Mouse (Mus musculus): ENCODE results near the gene Cacna1d. TPM values are rescaled to one million over a fixed set of nuclear protein-coding genes. Genes with fewer than 3 reads are reported as not detected.

Gene Cacna1d
- polyA plus RNA-seq, 1 experiment from 2014 or later, result 5.6 TPM

GRCm38 (mm10) chr14:30510214-30510763 is 19.0 kb upstream of the Cacna1d start:
- no peaks in the 10 kb centered on the region for H3K9me3 ChIP-seq
- no peak overlapping the region for H3K4me2 ChIP-seq (replicated peaks)
- H3K4me3 ChIP-seq (replicated peaks), result no peak overlapping the region
- H3K4me1 ChIP-seq (replicated peaks), result no peaks in the 10 kb centered on the region
- ATAC-seq, result no peak
- H3K36me3 ChIP-seq, result peaks cover 66% of the 10 kb centered on the region
- H3K27ac ChIP-seq, result no peak overlapping the region
- H3K9ac ChIP-seq (replicated peaks), result no peak overlapping the region
- H3K27me3 ChIP-seq, result no peaks in the 10 kb centered on the region
- WGBS, result 95% methylated on average over 6 of the region's 6 CpGs

GRCm38 (mm10) chr14:30504990-30505389 is 13.7 kb upstream of the Cacna1d start:
- Histone ChIP-seq H3K27ac (no peak overlapping the region), H3K4me2 (replicated peaks) (no peak overlapping the region), H3K4me3 (replicated peaks) (no peak overlapping the region), H3K36me3 (peaks cover 58% of the 10 kb centered on the region), H3K27me3 (no peaks in the 10 kb centered on the region), H3K9ac (replicated peaks) (no peak overlapping the region), H3K4me1 (replicated peaks) (no peaks in the 10 kb centered on the region), H3K9me3 (no peaks in the 10 kb centered on the region)
- 81% methylated on average over 5 of the region's 5 CpGs for WGBS
- no peak for ATAC-seq

GRCm38 (mm10) chr14:30498202-30498601 is 6.9 kb upstream of the Cacna1d start:
- Histone ChIP-seq H3K4me3 (replicated peaks) (no peak overlapping the region), H3K36me3 (peaks cover 45% of the 10 kb centered on the region), H3K4me1 (replicated peaks) (no peaks in the 10 kb centered on the region), H3K27ac (no peak overlapping the region), H3K4me2 (replicated peaks) (no peak overlapping the region), H3K27me3 (no peaks in the 10 kb centered on the region), H3K9me3 (no peaks in the 10 kb centered on the region), H3K9ac (replicated peaks) (no peak overlapping the region)
- 86% methylated on average over 2 of the region's 2 CpGs for WGBS
- ATAC-seq, result no peak

DNA sequence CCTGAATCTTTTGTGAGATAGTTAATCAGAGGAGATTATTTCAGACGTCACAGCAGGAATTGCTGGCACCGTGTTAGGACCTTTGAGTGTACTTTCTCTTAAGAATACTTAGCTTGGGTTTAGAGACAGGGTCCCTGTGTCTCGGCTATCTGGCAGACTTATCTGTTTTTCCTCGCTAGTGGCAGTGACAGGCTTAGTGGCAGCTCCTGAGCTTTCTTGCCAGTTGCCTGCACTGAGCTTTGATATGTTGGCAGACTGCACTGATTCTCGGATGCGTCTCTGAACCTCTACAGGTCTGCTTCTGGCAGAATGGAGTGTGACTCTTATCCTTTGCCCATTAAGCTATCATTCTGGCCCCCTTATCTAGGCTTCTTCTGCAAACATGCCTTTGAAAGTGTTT is 3.7 kb upstream of the Cacna1d start:
- H3K36me3 ChIP-seq, result peaks cover 55% of the 10 kb centered on the region

DNA sequence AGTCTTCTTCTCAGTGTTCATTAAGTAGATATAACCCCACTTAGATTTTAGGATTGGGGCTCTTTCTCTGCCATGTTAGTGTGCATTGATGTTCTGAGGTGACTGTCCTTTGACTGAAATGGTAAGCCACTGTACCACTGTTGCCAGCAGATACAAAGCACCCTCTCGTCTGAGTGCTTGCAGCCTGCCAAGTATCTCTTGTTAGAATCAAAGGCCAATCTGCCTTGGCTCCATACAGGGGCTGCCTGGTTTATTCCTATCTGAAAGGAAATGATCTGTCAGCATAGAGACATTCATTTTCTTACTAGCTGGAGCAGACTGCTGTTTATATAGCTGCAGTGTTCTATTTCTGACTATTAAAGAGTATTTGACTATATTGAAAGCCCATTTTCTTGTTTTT is 2.0 kb upstream of the Cacna1d start:
- H3K27me3 ChIP-seq, result no peaks in the 10 kb centered on the region
- H3K4me3 ChIP-seq (replicated peaks), result no peak overlapping the region
- H3K36me3 ChIP-seq, result peaks cover 57% of the 10 kb centered on the region
- no peaks in the 10 kb centered on the region for H3K9me3 ChIP-seq
- ATAC-seq, result no peak
- 0 out of 2 replicates have a peak, but pooled peaks cover 3% of the 10 kb centered on the region for H3K4me1 ChIP-seq (replicated peaks)
- H3K9ac ChIP-seq (replicated peaks), result no peak overlapping the region
- 89% methylated on average over 1 of the region's 1 CpGs for WGBS
- no peak overlapping the region for H3K27ac ChIP-seq
- H3K4me2 ChIP-seq (replicated peaks), result no peak overlapping the region

More for the DNA sequence above, 3.7 kb upstream of the Cacna1d start:
- Histone ChIP-seq H3K9me3 (no peaks in the 10 kb centered on the region), H3K9ac (replicated peaks) (no peak overlapping the region), H3K27ac (no peak overlapping the region), H3K27me3 (no peaks in the 10 kb centered on the region), H3K4me3 (replicated peaks) (no peak overlapping the region), H3K4me2 (replicated peaks) (no peak overlapping the region), H3K4me1 (replicated peaks) (no peaks in the 10 kb centered on the region)
- 70% methylated on average over 6 of the region's 6 CpGs for WGBS
- no peak for ATAC-seq

- peaks cover 22% of the 10 kb centered on the region; the same call in 1 of the 2 replicates for H3K36me3 ChIP-seq
- no peaks in the 10 kb centered on the region for H3K27me3 ChIP-seq
- no peaks in the 10 kb centered on the region for H3K9me3 ChIP-seq
- H3K4me3 ChIP-seq (replicated peaks), result peak within 1 kb of the TSS; percentile 65
- peak; percentile 100 for ATAC-seq
- H3K4me2 ChIP-seq (replicated peaks), result peak within 1 kb of the TSS; percentile 78
- peaks cover 19% of the 10 kb centered on the region for H3K4me1 ChIP-seq (replicated peaks)
- peak within 1 kb of the TSS; percentile 83 for H3K9ac ChIP-seq (replicated peaks)
- H3K27ac ChIP-seq, result peak within 1 kb of the TSS; percentile 88
- WGBS, result under 1% methylated on average over 39 of the region's 39 CpGs
Observed at GRCm38 (mm10) chr14:30479361-30479948, 11.8 kb downstream of the Cacna1d start, which contains the start of gene Dcp1a. Gene Dcp1a, plus strand, starts transcription at chr14:30479535.

DNA sequence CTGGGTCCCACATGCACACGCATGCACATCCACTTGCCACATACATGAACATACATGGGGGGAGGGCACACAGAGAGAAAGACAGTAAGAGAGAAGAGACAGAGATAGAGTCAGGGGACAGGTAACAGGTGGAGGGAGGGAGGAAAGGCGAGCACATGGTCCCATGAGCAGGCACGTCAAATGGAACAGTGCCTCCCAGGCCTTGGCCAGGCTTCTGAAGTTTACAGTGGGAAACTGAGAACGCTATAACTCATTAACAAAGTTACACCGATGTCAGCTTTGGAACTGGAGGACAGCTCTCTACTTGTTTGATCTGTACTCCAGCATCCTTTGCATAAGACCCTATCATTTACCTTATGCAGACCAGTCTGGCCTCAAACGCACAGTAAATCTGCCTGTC is 16.8 kb downstream of the Cacna1d start:
- Histone ChIP-seq H3K27ac (no peak overlapping the region), H3K9ac (replicated peaks) (no peak overlapping the region), H3K4me3 (replicated peaks) (no peak overlapping the region), H3K27me3 (no peaks in the 10 kb centered on the region), H3K36me3 (no peaks in the 10 kb centered on the region), H3K4me1 (replicated peaks) (no peaks in the 10 kb centered on the region), H3K4me2 (replicated peaks) (no peak overlapping the region), H3K9me3 (no peaks in the 10 kb centered on the region)
- no peak for ATAC-seq
- 90% methylated on average over 6 of the region's 6 CpGs for WGBS

- Histone ChIP-seq H3K4me3 (replicated peaks) (no peak overlapping the region), H3K27ac (no peak overlapping the region), H3K36me3 (no peaks in the 10 kb centered on the region), H3K9ac (replicated peaks) (no peak overlapping the region), H3K9me3 (no peaks in the 10 kb centered on the region), H3K4me2 (replicated peaks) (no peak overlapping the region), H3K4me1 (replicated peaks) (no peaks in the 10 kb centered on the region), H3K27me3 (no peaks in the 10 kb centered on the region)
- WGBS, result 69% methylated on average over 5 of the region's 5 CpGs
- no peak for ATAC-seq
Observed at GRCm38 (mm10) chr14:30473605-30474004, 17.6 kb downstream of the Cacna1d start.

DNA sequence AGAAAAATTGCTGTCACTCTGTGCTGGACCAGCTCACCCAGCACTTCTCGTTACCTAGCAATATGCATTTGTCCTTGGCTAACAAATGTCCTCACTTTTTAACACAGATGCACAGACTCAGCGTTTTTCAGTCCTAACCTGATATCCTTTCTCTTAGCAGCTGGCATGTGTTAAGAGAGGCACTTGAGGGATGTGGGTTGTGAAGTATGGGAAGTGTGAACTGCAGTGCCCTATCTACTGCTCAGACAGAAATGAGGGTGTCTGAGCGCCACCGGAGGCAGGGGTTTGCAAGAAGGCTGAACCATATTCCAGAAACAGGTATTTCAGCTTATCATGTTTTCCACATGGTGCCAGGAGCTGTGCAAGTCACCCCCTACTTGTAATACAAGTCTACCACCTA is 27.9 kb downstream of the Cacna1d start:
- no peaks in the 10 kb centered on the region for H3K4me1 ChIP-seq (replicated peaks)
- H3K27me3 ChIP-seq, result no peaks in the 10 kb centered on the region
- no peaks in the 10 kb centered on the region for H3K9me3 ChIP-seq
- WGBS, result 90% methylated on average over 4 of the region's 4 CpGs
- no peak overlapping the region for H3K4me2 ChIP-seq (replicated peaks)
- ATAC-seq, result no peak
- H3K27ac ChIP-seq, result no peak overlapping the region
- H3K36me3 ChIP-seq, result no peaks in the 10 kb centered on the region
- no peak overlapping the region for H3K9ac ChIP-seq (replicated peaks)
- H3K4me3 ChIP-seq (replicated peaks), result no peak overlapping the region

DNA sequence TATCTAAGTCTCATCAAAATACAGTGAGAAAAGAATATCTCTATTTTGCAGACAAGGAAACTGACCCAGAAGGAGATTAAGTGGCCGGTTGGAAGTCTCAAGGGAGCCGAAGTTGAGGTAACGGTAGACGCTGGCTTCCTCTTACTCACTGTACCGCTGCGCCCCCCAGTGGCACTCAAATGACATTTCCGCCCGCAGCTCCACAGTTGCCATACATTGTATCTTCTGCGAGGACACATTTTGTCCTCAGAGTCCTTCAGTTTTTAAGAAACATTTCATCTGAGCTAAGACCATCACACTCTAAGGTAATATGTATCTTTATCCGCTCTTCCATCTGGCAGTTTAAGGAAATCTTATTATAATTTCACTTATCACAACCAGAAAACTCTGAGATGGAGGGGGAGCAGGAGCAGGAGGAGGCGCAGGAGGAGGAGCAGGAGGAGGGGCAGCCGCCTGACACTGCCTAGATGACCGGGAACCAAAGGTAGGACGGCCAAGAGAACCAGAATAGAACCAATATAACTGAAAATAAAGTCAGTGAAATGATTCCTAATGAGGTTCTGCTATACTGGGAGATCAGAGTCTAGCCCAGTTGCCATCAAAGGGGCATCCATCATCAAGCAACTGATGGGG is 31.2 kb downstream of the Cacna1d start:
- Histone ChIP-seq H3K9ac (replicated peaks) (no peak overlapping the region), H3K4me3 (replicated peaks) (no peak overlapping the region), H3K4me1 (replicated peaks) (no peaks in the 10 kb centered on the region), H3K36me3 (no peaks in the 10 kb centered on the region), H3K27ac (no peak overlapping the region), H3K4me2 (replicated peaks) (no peak overlapping the region), H3K9me3 (no peaks in the 10 kb centered on the region), H3K27me3 (no peaks in the 10 kb centered on the region)
- 6% methylated on average over 14 of the region's 14 CpGs for WGBS
- peak; percentile 65; the same call in 1 of the 2 replicates for ATAC-seq

GRCm38 (mm10) chr14:30458820-30459219 is 32.4 kb downstream of the Cacna1d start:
- Histone ChIP-seq H3K4me2 (replicated peaks) (no peak overlapping the region), H3K9ac (replicated peaks) (no peak overlapping the region), H3K4me3 (replicated peaks) (no peak overlapping the region), H3K9me3 (no peaks in the 10 kb centered on the region), H3K27ac (no peak overlapping the region), H3K27me3 (no peaks in the 10 kb centered on the region), H3K4me1 (replicated peaks) (no peaks in the 10 kb centered on the region), H3K36me3 (no peaks in the 10 kb centered on the region)
- WGBS, result 87% methylated on average over 3 of the region's 3 CpGs
- ATAC-seq, result no peak

DNA sequence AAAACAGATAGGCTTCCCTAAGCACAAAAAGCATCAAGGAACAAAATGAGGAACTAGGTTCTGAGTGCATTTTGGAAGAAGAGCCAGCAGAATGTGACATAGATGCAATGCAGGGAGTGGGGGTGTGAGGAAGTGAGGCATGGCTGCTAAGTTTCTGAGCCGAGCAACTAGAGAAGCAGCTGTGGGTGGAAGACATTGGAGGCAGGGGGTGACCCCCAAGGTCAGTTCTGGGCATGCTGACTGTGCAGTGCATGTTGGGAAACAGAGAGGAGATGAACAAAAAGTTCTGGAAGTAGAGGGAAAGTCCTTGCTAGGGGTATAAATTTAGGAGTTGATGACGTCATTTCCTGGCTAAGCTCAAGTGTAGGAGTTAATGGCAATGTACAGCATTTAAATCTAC is 33.4 kb downstream of the Cacna1d start:
- Histone ChIP-seq H3K9me3 (no peaks in the 10 kb centered on the region), H3K9ac (replicated peaks) (no peak overlapping the region)

More for the DNA sequence above, 33.4 kb downstream of the Cacna1d start:
- Histone ChIP-seq H3K4me3 (replicated peaks) (no peak overlapping the region), H3K36me3 (no peaks in the 10 kb centered on the region), H3K4me1 (replicated peaks) (no peaks in the 10 kb centered on the region), H3K27me3 (no peaks in the 10 kb centered on the region), H3K27ac (no peak overlapping the region), H3K4me2 (replicated peaks) (no peak overlapping the region)
- ATAC-seq, result no peak
- 66% methylated on average over 2 of the region's 2 CpGs for WGBS

Data from midbrain, embryonic 13.5 days (tissue).